Mouse (Mus musculus): ENCODE measurements at regions not wholly inside any gene's neighbourhood (a gene's known extent, or its start where the extent isn't known, plus 50 kb on each side); places are given as distances from the start of the nearest gene placed in this dataset.

GRCm38 (mm10) chr13:97705926-97706325 lies 54.5 kb downstream of the Gm10260 start:
- in situ Hi-C loops (cut with MboI, MseI) = no loop called here

- in situ Hi-C loops (cut with MboI, MseI) = no loop called here
Measured at GRCm38 (mm10) chr13:97704541-97704940, 55.9 kb downstream of the Gm10260 start.

- in situ Hi-C loops (cut with MboI, MseI) = no loop called here
Measured at GRCm38 (mm10) chr13:97698967-97699366, 61.5 kb downstream of the Gm10260 start.

DNA sequence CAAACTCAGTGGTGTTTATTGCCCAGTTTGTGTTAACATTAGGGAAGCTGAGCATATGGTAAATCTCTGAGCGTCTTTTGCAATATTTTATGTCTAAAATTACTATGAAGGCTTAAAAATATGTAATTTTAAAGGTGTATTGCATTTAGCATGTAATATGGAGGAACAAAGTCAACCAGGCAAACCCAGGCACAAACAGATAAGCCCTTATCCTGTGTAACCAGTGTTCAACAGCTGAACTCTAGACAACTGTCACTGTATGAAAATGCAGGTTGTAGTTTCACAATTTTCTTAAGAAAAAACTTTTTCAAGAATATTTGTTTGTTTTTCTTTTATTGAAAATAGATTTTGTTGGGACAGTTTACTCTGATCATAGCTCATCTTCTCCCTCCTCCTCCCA lies 62.1 kb downstream of the Gm10260 start:
- in situ Hi-C loops (cut with MboI, MseI) = no loop called here

DNA sequence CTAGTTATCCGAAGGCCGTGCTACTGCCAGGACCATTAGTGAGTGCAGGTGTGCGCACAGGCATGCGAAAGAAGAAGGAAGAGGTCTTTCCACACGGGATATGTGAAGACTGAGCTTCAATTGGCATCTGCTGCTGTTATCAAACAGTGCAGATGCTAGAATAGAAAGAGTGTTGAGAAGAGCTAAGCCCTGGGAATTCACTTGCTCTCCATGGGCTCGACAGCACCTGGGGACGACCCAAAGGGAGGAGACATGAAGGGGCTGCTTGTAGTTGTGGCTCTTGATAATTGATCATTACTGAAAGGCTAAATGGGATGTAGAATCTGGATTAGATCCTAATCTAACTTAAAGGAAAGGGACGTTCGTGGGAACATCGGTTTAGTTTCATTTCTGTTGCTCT lies 63.2 kb downstream of the Gm10260 start:
- in situ Hi-C loops (cut with MboI, MseI) = no loop called here

DNA sequence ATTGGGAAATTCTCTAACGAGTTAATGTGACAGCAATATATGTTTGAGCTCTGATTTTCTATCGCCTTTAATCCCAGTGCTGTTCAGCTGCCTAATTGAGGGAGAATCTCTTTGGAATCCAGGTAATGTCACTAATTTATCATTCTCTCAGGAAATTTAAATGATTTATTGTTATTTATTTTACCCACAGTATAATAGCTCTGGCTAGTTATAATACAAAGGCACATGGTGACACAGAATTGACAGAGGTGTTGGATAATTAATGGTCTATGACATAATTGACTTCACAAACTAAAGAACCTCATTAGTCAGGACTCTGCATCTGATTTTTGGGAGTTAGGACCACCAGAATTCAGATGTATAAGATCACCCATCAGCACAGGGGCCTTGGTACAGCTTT lies 65.4 kb downstream of the Gm10260 start:
- in situ Hi-C loops (cut with MboI, MseI) = no loop called here

GRCm38 (mm10) chr13:97694356-97694990 lies 66.0 kb downstream of the Gm10260 start:
- in situ Hi-C loops (cut with MboI, MseI) = no loop called here

GRCm38 (mm10) chr13:97688310-97688886 lies 72.0 kb downstream of the Gm10260 start:
- in situ Hi-C loops (cut with MboI, MseI) = no loop called here

GRCm38 (mm10) chr13:97683836-97684235 lies 76.6 kb downstream of the Gm10260 start:
- in situ Hi-C loops (cut with MboI, MseI) = no loop called here

DNA sequence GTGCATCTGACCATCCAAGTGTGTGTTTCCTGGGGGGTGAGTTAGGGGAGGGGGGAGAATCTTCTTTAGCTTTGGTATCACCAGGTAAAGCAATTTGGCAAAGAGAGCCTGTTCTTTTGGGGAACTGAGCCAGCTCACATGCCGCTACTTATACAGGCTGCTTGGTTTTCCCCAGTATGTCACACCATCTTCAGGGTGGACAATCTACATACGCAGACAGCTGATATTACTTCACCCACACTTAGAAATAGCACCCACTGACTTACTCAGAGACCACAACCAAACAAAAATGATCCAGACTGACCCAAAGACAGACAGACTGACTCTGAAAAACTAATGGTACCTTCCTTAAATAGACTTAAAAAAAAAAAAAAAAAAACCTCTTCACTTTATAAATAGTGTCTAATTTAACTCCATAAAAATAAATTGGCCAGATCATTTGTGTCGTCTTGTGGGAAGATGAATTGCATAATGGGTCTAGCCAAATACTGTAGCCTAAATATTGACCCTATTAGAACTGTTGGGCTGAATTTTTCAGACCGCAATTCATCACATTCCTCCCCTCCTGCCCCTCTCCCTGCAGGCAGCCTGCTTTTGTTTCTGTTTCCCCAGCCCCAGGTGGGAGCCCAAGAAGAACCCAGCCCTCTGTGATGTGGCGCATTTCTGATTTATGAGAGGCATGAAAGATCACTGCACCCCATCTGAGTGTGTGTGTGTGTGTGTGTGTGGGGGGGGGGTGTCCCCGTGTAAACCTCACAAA lies 79.0 kb downstream of the Gm10260 start:
- in situ Hi-C loops (cut with MboI, MseI) = no loop called here

DNA sequence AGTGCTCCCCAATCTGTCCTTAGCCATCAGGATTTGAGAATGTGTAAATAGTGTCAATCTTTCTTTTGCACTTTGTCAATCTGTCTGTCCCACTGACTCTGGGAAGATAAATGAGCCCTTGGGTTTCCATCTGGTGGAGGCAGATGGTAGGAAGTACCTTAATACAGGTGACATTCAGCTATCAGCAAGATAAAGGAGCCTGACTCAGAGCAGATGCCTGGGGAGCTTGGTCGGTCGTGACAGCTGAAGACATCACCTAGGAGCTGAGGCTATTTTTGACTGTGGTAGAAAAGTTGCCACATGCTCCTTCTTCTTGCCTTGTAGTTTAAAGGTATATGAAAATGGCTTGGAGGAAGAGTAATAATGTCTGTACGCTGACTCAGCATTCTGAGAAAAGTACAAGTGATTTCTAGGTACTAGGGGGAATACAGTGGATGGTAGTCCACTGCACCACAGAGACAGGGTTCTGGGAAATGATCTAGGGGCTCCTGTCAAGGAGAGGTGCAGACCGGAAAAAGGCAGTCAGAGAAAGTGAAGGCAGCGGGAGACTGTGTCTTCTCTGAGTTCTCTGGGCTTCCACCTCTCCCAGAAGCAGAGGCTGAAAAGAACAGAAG lies 80.0 kb downstream of the Gm10260 start:
- in situ Hi-C loops (cut with MboI, MseI) = no loop called here

DNA sequence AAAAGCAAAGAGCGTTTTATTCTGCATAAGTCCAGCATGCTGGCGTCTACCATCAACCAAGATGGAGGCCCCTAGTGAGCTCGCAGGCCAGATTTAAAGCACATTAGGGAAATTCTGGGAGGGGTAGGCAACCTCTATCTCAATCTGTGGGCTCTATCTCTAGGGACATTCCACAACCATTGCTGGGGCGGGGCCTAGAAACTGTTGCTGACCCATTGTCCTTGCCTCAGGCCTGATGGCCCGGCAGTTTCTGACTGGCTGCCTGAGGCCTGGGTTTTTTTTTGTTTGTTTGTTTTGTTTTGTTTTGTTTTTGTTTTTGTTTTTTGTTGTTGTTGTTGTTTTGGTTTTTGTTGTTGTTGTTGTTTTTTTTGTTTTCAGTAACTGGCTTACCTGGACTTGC lies 81.4 kb downstream of the Gm10260 start:
- in situ Hi-C loops (cut with MboI, MseI) = loop anchor here in 1 of 2 experiments (10.0 kb wide), 1 partner anchor 256 kb away; no protein-coding TSS in a partner anchor

- in situ Hi-C loops (cut with MboI, MseI) = loop anchor here in 1 of 2 experiments (10.0 kb wide), 1 partner anchor 258 kb away; no protein-coding TSS in a partner anchor
Measured at GRCm38 (mm10) chr13:97676536-97677048, 83.8 kb downstream of the Gm10260 start.

- in situ Hi-C loops (cut with MboI, MseI) = loop anchor here in 1 of 2 experiments (10.0 kb wide), 1 partner anchor 262 kb away; no protein-coding TSS in a partner anchor
Measured at GRCm38 (mm10) chr13:97673107-97673506, 87.3 kb downstream of the Gm10260 start.

DNA sequence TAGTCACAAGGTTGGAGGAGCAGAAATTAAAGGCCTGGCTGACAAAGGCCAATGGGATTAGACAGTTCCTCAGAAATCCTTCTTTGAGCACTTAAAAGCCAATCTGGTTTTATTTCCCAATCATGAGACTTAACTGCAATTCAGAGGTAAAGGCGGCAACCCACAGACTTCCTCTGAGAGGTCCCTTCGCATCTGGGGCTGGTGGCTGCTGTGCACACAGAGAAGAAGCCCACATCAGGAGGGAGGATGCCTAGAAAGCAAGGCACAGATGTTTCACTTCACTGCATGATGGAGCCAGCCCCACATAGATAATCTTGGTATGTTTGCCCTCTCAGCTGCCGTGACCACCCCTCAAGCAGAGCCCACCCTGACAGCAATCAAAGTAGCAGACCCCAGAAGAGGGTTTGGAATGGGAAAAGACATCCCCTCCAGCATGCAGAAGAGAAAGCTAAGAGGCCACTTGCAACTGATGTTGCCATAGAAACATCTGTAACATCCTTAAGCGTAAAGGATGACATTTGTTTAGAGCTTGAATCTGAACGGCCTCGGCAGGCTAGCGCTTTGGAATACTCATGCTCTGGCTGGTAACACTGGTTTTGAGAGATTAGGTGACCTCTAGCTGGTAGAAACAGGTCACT lies 88.3 kb downstream of the Gm10260 start:
- in situ Hi-C loops (cut with MboI, MseI) = loop anchor here in 1 of 2 experiments (10.0 kb wide), 1 partner anchor 263 kb away; no protein-coding TSS in a partner anchor

GRCm38 (mm10) chr13:97669366-97669765 lies 91.1 kb downstream of the Gm10260 start:
- in situ Hi-C loops (cut with MboI, MseI) = no loop called here

- in situ Hi-C loops (cut with MboI, MseI) = no loop called here
Measured at GRCm38 (mm10) chr13:97668910-97669309, 91.5 kb downstream of the Gm10260 start.

- in situ Hi-C loops (cut with MboI, MseI) = no loop called here
Measured at GRCm38 (mm10) chr13:97667313-97667712, 93.1 kb downstream of the Gm10260 start.

DNA sequence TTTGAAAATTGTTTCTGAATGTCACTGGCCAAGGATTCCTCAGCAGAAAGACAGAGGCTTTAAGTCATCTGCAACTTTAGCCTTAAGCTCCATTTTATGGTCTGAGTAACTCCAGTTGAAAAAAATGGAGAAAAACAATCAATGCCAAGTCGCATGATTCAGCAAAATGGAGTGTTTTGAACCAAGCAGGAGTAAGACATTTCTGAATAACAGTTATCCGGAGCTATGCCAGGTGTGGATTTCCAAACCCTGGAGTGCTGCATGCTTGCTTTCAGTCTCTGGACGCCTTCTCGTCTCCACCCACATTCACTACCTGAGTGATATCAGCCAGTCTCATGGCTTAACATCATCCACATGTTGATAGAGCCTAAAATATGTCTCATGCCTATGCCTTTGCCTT lies 93.7 kb downstream of the Gm10260 start:
- in situ Hi-C loops (cut with MboI, MseI) = no loop called here

- in situ Hi-C loops (cut with MboI, MseI) = no loop called here
Measured at GRCm38 (mm10) chr13:97665226-97665625, 95.2 kb downstream of the Gm10260 start.

GRCm38 (mm10) chr13:97662741-97663140 lies 97.7 kb downstream of the Gm10260 start:
- in situ Hi-C loops (cut with MboI, MseI) = no loop called here

All from T-helper 17 cell (primary cell).